Mouse (Mus musculus) lung, embryonic 15.5 days (tissue): ENCODE data around the gene Ptov1. TPM values are rescaled to one million over a fixed set of nuclear protein-coding genes. Genes with fewer than 3 reads are reported as not detected.
A peak's percentile ranks its signal among the peaks of the same experiment; 100 is the strongest.

ENCODE experiments used
- ATAC-seq: fragments of 200-750 bp; cut with Nextera tagmentation; 2 replicates; pipeline ENCODE4 v1.8.0; 2017; ENCODE audit warnings: moderate number of reproducible peaks, borderline replicate concordance; ENCODE audit not compliant: low FRiP score, low TSS enrichment; ENCODE audit errors: extremely low read depth
- H3K27ac ChIP-seq: fragments of 300-500 bp; sonication (generic); 2 replicates; pipeline ENCODE4 v1.5.1; 2015; ENCODE audit warnings: moderate library complexity, mild to moderate bottlenecking, inconsistent platforms
- H3K27me3 ChIP-seq: fragments of 300-500 bp; sonication (generic); 2 replicates; pipeline ENCODE4 v1.6.1; 2015; ENCODE audit warnings: inconsistent platforms
- H3K36me3 ChIP-seq: fragments of 300-500 bp; sonication (generic); 2 replicates; pipeline ENCODE4 v1.6.1; 2015; ENCODE audit warnings: inconsistent platforms
- H3K4me1 ChIP-seq: fragments of 300-500 bp; sonication (generic); 2 replicates; pipeline ENCODE4 v1.6.1; 2015; ENCODE audit warnings: inconsistent platforms
- H3K4me2 ChIP-seq: fragments of 300-500 bp; sonication (generic); 2 replicates; pipeline ENCODE4 v1.6.1; 2015; ENCODE audit warnings: inconsistent platforms, mild to moderate bottlenecking, moderate library complexity
- H3K4me3 ChIP-seq: fragments of 300-500 bp; sonication (generic); 2 replicates; pipeline ENCODE4 v1.5.1; 2015; ENCODE audit warnings: mild to moderate bottlenecking, inconsistent platforms
- H3K9ac ChIP-seq: fragments of 300-500 bp; sonication (generic); 2 replicates; pipeline ENCODE4 v1.6.1; 2015; ENCODE audit warnings: inconsistent platforms
- H3K9me3 ChIP-seq: fragments of 300-500 bp; sonication (generic); 2 replicates; pipeline ENCODE4 v1.6.1; 2016; ENCODE audit warnings: inconsistent platforms
- WGBS: fragments of 180-500 bp; shearing (Covaris S2); methylation state at CpG from one replicate; pipeline ENCODE4 v1.1.7; 2015; 5-methylcytosine and 5-hydroxymethylcytosine counted together
- microRNA counts: library from miRNA; unstranded; fragments of <30 nt; microRNA quantifications from one replicate; lab custom pipeline; 2016
- microRNA-seq: library from miRNA; unstranded; fragments of <30 nt; microRNA quantifications from one replicate; pipeline ENCODE4, GENCODE M21; 2016
- polyA plus RNA-seq: library from polyadenylated mRNA; unstranded; fragments of >200 nt; fragmentation: Nextera tagmentation; extraction: Ambion mirVana; gene quantifications from 2 replicates; pipeline ENCODE4 v1.2.1, GENCODE M21; 2015

Gene Ptov1
- polyA plus RNA-seq, 1 experiment from 2014 or later = 398 TPM

- WGBS = 9% methylated on average over 3 of the region's 3 CpGs
- Histone ChIP-seq H3K9ac (peak overlapping the region; percentile 96), H3K27me3 (no peaks in the 10 kb centered on the region), H3K9me3 (no peaks in the 10 kb centered on the region), H3K4me1 (peaks cover 55% of the 10 kb centered on the region), H3K4me2 (peak overlapping the region; percentile 60), H3K4me3 (peak overlapping the region; percentile 79), H3K27ac (peak overlapping the region; percentile 30; the same call in 1 of the 2 replicates), H3K36me3 (peaks cover 11% of the 10 kb centered on the region)
- no peak for ATAC-seq
Observed at GRCm38 (mm10) chr7:44817441-44817840, 52.1 kb downstream of the Ptov1 start.

GRCm38 (mm10) chr7:44816470-44817021 lies 53.0 kb downstream of the Ptov1 start, which contains the start of gene Atf5:
Gene Atf5, minus strand, starts transcription at chr7:44816658.
- Histone ChIP-seq H3K27me3 (no peaks in the 10 kb centered on the region), H3K9me3 (no peaks in the 10 kb centered on the region), H3K4me1 (peaks cover 51% of the 10 kb centered on the region), H3K4me3 (peak within 1 kb of the TSS; percentile 79), H3K4me2 (peak within 1 kb of the TSS; percentile 60), H3K36me3 (peaks cover 15% of the 10 kb centered on the region), H3K27ac (peak within 1 kb of the TSS; percentile 98), H3K9ac (peak within 1 kb of the TSS; percentile 96)
- WGBS = under 1% methylated on average over 32 of the region's 57 CpGs
- ATAC-seq = peak; percentile 43

- H3K9ac ChIP-seq = peak within 1 kb of the TSS; percentile 96
- H3K9me3 ChIP-seq = no peaks in the 10 kb centered on the region
- peaks cover 19% of the 10 kb centered on the region for H3K36me3 ChIP-seq
- H3K4me2 ChIP-seq = peak within 1 kb of the TSS; percentile 60
- ATAC-seq = peak; percentile 95
- under 1% methylated on average over 60 of the region's 62 CpGs for WGBS
- H3K27me3 ChIP-seq = no peaks in the 10 kb centered on the region
- peaks cover 44% of the 10 kb centered on the region for H3K4me1 ChIP-seq
- peak within 1 kb of the TSS; percentile 79 for H3K4me3 ChIP-seq
- H3K27ac ChIP-seq = peak within 1 kb of the TSS; percentile 98
Observed at GRCm38 (mm10) chr7:44815721-44816469, 53.7 kb downstream of the Ptov1 start, which contains the start of the genes Nup62 and Il4i1. Gene Nup62, plus strand, starts transcription at chr7:44816088. Gene Il4i1, plus strand, starts transcription at chr7:44816387.

- ATAC-seq = no peak
Observed at GRCm38 (mm10) chr7:44814952-44815553, 54.5 kb downstream of the Ptov1 start.

GRCm38 (mm10) chr7:44814423-44814822 lies 55.2 kb downstream of the Ptov1 start:
- Histone ChIP-seq H3K4me2 (peak overlapping the region; percentile 60), H3K9me3 (no peaks in the 10 kb centered on the region), H3K4me3 (no peak overlapping the region), H3K36me3 (peaks cover 21% of the 10 kb centered on the region), H3K27me3 (no peaks in the 10 kb centered on the region), H3K9ac (no peak overlapping the region), H3K4me1 (peaks cover 30% of the 10 kb centered on the region), H3K27ac (no peak overlapping the region)
- no peak for ATAC-seq
- WGBS = 83% methylated on average over 4 of the region's 4 CpGs

More at GRCm38 (mm10) chr7:44814952-44815553, 54.5 kb downstream of the Ptov1 start:
- Histone ChIP-seq H3K36me3 (peaks cover 21% of the 10 kb centered on the region), H3K4me1 (peaks cover 37% of the 10 kb centered on the region), H3K4me2 (peak overlapping the region; percentile 60), H3K9me3 (no peaks in the 10 kb centered on the region), H3K27me3 (no peaks in the 10 kb centered on the region), H3K9ac (peak overlapping the region; percentile 35; the same call in 1 of the 2 replicates), H3K4me3 (peak overlapping the region; percentile 79), H3K27ac (peak overlapping the region; percentile 98)
- 31% methylated on average over 14 of the region's 14 CpGs for WGBS

- ATAC-seq = no peak
- Histone ChIP-seq H3K9me3 (no peaks in the 10 kb centered on the region), H3K4me3 (no peak overlapping the region), H3K36me3 (peaks cover 21% of the 10 kb centered on the region), H3K4me1 (peaks cover 26% of the 10 kb centered on the region), H3K9ac (no peak overlapping the region), H3K27me3 (no peaks in the 10 kb centered on the region), H3K27ac (no peak overlapping the region), H3K4me2 (no peak overlapping the region)
- WGBS = 88% methylated on average over 3 of the region's 3 CpGs
Observed at GRCm38 (mm10) chr7:44813985-44814384, 55.6 kb downstream of the Ptov1 start.

MicroRNAs encoded within 50 kb of the gene (microRNA counts, 519-probe panel; counts per million panel counts)
- 19.7 counts per million for microRNA mmu-miR-707 (lab: Ali Mortazavi, UCI)

Small RNA genes within 50 kb of the gene (microRNA-seq; reads per million reads assigned to microRNA genes)
- gene Mir707 = not detected

Other genes starting within 250 kb of the Ptov1 start
- 44.1 and 47.8 TPM in 2 replicates for gene Myh14, start 198.9 kb downstream of the Ptov1 start, polyA plus RNA-seq
- not detected in 2 replicates for gene Izumo2, start 161.0 kb downstream of the Ptov1 start, polyA plus RNA-seq
- 40.6 and 46.1 TPM in 2 replicates for gene Vrk3, start 121.4 kb downstream of the Ptov1 start, polyA plus RNA-seq
- gene Zfp473, start 118.7 kb downstream of the Ptov1 start, polyA plus RNA-seq = 2.1 and 2.2 TPM in 2 replicates
- 95.6 and 97.7 TPM in 2 replicates for gene Nup62, start 53.7 kb downstream of the Ptov1 start, polyA plus RNA-seq
- gene Il4i1, start 53.4 kb downstream of the Ptov1 start, polyA plus RNA-seq = 0.63 and 1.7 TPM in 2 replicates
- 4.9 and 5.0 TPM in 2 replicates for gene Atf5, start 53.1 kb downstream of the Ptov1 start, polyA plus RNA-seq
- 109 and 111 TPM in 2 replicates for gene Akt1s1, start 20.8 kb downstream of the Ptov1 start, polyA plus RNA-seq
- gene Tbc1d17, start 20.7 kb downstream of the Ptov1 start, polyA plus RNA-seq = 71.3 and 74.4 TPM in 2 replicates
- 37.6 and 37.9 TPM in 2 replicates for gene Pnkp, start 12.6 kb downstream of the Ptov1 start, polyA plus RNA-seq
- 93.5 and 97.7 TPM in 2 replicates for gene Med25, start 22.9 kb upstream of the Ptov1 start, polyA plus RNA-seq
- 21.0 and 24.0 TPM in 2 replicates for gene Fuz, start 26.3 kb upstream of the Ptov1 start, polyA plus RNA-seq
- gene Ap2a1, start 59.7 kb upstream of the Ptov1 start, polyA plus RNA-seq = 63.1 and 64.8 TPM in 2 replicates
- 0.09 and 0.15 TPM in 2 replicates for gene Tsks, start 73.4 kb upstream of the Ptov1 start, polyA plus RNA-seq
- gene Cpt1c, start 105.1 kb upstream of the Ptov1 start, polyA plus RNA-seq = 14.5 and 15.0 TPM in 2 replicates
- gene Prmt1, start 116.8 kb upstream of the Ptov1 start, polyA plus RNA-seq = 545 and 586 TPM in 2 replicates
- gene Irf3, start 127.9 kb upstream of the Ptov1 start, polyA plus RNA-seq = 88.1 and 92.6 TPM in 2 replicates
- gene Bcl2l12, start 128.9 kb upstream of the Ptov1 start, polyA plus RNA-seq = 66.3 and 66.7 TPM in 2 replicates
- 35.5 and 36.5 TPM in 2 replicates for gene Scaf1, start 146.6 kb upstream of the Ptov1 start, polyA plus RNA-seq
- gene Rras, start 148.2 kb upstream of the Ptov1 start, polyA plus RNA-seq = 49.7 and 50.4 TPM in 2 replicates
- gene Prr12, start 183.1 kb upstream of the Ptov1 start, polyA plus RNA-seq = 10.9 and 11.1 TPM in 2 replicates
- 74.9 and 75.1 TPM in 2 replicates for gene Nosip, start 192.6 kb upstream of the Ptov1 start, polyA plus RNA-seq
- gene Prrg2, start 192.9 kb upstream of the Ptov1 start, polyA plus RNA-seq = 23.1 and 24.2 TPM in 2 replicates
- 353 and 358 TPM in 2 replicates for gene Rcn3, start 222.4 kb upstream of the Ptov1 start, polyA plus RNA-seq
- gene Fcgrt, start 234.1 kb upstream of the Ptov1 start, polyA plus RNA-seq = 73.6 and 83.1 TPM in 2 replicates